8 mouse cellular contexts compared by ENCODE assay signal in the genomic region with DNA sequence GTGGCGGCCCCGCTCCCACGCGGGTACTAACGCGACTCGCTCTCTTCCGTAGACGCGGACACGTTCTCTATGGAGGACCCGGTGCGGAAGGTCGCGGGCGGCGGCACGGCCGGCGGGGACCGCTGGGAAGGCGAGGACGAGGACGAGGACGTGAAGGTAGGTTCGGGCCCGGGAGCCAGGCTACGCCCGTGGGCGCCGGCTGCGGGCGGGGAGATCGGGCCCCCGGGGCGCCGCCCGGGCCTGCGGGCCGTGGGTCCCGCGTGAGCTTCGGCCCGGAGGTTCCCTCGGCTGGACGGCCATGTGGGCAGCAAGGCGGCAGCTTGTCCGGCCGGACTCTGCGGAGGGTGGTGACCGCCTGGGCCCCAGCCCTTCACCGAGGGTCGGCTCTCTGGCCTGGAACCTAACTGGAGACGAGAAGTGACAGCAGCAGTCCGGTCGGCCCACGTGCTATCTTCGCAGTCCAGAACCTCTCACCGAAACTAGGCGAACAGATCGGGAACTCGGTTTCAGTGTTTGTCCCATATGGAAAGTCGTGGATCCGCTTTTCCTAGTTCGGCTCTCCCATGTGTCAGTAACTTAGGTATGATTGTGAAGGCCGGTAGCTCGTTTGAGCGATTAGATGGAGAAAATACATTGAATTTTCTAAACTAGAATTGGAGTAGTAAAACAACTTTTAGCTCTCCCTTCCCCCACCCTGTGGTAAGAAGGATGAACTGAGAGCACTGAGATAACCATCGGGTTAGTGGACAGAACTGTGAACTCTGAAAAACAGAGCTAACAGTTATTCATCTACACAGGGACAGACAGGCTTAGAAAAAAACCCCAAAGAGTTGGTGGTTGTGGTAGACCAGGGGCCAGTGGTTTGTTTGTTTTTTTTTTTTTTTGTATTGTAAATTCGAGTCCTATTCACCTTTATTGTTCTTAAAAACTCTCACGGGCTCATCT. TPM values are rescaled to one million over a fixed set of nuclear protein-coding genes. Genes with fewer than 3 reads are reported as not detected.
A peak's percentile ranks its signal among the peaks of the same experiment; 100 is the strongest.
DNase-seq lines count a peak whose midpoint lies in the region; ATAC-seq and TF ChIP-seq lines count a peak whose summit lies in the region.

No protein-coding gene starts in this region.

- H3K9me3 ChIP-seq in forebrain, embryonic 15.5 days, result no peaks in the 10 kb centered on the region
- H3K9me3 ChIP-seq in hindbrain, embryonic 14.5 days (ENCODE audit: control insufficient read depth, low read length), result no peaks in the 10 kb centered on the region
- no peaks in the 10 kb centered on the region for H3K9me3 ChIP-seq in limb, embryonic 12.5 days
- no peaks in the 10 kb centered on the region for H3K9me3 ChIP-seq in midbrain, embryonic 11.5 days (ENCODE audit: control insufficient read depth, low read length)
- H3K9me3 ChIP-seq in stomach, embryonic 15.5 days, result no peaks in the 10 kb centered on the region

- peak overlapping the region; percentile 85 for H3K9ac ChIP-seq in forebrain, embryonic 15.5 days (replicated peaks)
- H3K9ac ChIP-seq in hindbrain, embryonic 14.5 days, result peak overlapping the region; percentile 65
- H3K9ac ChIP-seq in limb, embryonic 12.5 days (replicated peaks), result peak overlapping the region; percentile 95
- H3K9ac ChIP-seq in midbrain, embryonic 11.5 days (ENCODE audit: low read length), result peak overlapping the region; percentile 91
- peak overlapping the region; percentile 77 for H3K9ac ChIP-seq in stomach, embryonic 15.5 days

- H3K4me2 ChIP-seq in forebrain, embryonic 15.5 days (replicated peaks), result peak overlapping the region; percentile 83
- H3K4me2 ChIP-seq in hindbrain, embryonic 14.5 days (replicated peaks), result peak overlapping the region; percentile 68
- H3K4me2 ChIP-seq in limb, embryonic 12.5 days, result peak overlapping the region; percentile 72
- H3K4me2 ChIP-seq in midbrain, embryonic 11.5 days, result peak overlapping the region; percentile 80
- H3K4me2 ChIP-seq in stomach, embryonic 15.5 days, result peak overlapping the region; percentile 56

- H3K4me1 ChIP-seq in kidney, adult 2 months (ENCODE audit: control insufficient read depth, insufficient read depth, low read length), result peaks cover 2% of the 10 kb centered on the region; the same call in 1 of the 2 replicates
- H3K4me1 ChIP-seq in forebrain, embryonic 15.5 days, result peaks cover 19% of the 10 kb centered on the region
- peaks cover 11% of the 10 kb centered on the region for H3K4me1 ChIP-seq in hindbrain, embryonic 14.5 days (replicated peaks; ENCODE audit: control insufficient read depth, insufficient read depth, low read length)
- H3K4me1 ChIP-seq in limb, embryonic 12.5 days (replicated peaks), result peaks cover 14% of the 10 kb centered on the region
- peaks cover 9% of the 10 kb centered on the region; the same call in 1 of the 2 replicates for H3K4me1 ChIP-seq in midbrain, embryonic 11.5 days (ENCODE audit: control insufficient read depth, insufficient read depth, low read length)
- no peaks in the 10 kb centered on the region for H3K4me1 ChIP-seq in stomach, embryonic 15.5 days

- WGBS in kidney, adult 2 months, result under 1% methylated on average over 71 of the region's 71 CpGs
- WGBS in forebrain, embryonic 15.5 days, result 1% methylated on average over 71 of the region's 71 CpGs
- WGBS in hindbrain, embryonic 14.5 days, result 1% methylated on average over 69 of the region's 71 CpGs
- 2% methylated on average over 66 of the region's 71 CpGs for WGBS in limb, embryonic 12.5 days
- WGBS in midbrain, embryonic 11.5 days, result 1% methylated on average over 69 of the region's 71 CpGs
- WGBS in stomach, embryonic 15.5 days, result under 1% methylated on average over 69 of the region's 71 CpGs

- no peaks in the 10 kb centered on the region for H3K27me3 ChIP-seq in kidney, adult 2 months (replicated peaks; ENCODE audit: control insufficient read depth, insufficient read depth, low read length)
- no peaks in the 10 kb centered on the region for H3K27me3 ChIP-seq in forebrain, embryonic 15.5 days
- H3K27me3 ChIP-seq in hindbrain, embryonic 14.5 days (ENCODE audit: control insufficient read depth, insufficient read depth, low read length), result no peaks in the 10 kb centered on the region
- no peaks in the 10 kb centered on the region for H3K27me3 ChIP-seq in limb, embryonic 12.5 days
- H3K27me3 ChIP-seq in midbrain, embryonic 11.5 days (ENCODE audit: control insufficient read depth, insufficient read depth, low read length), result no peaks in the 10 kb centered on the region
- H3K27me3 ChIP-seq in stomach, embryonic 15.5 days (replicated peaks), result no peaks in the 10 kb centered on the region

- H3K4me3 ChIP-seq in kidney, adult 2 months (ENCODE audit: insufficient read depth, low read depth, low read length), result peak overlapping the region; percentile 98
- peak overlapping the region; percentile 88 for H3K4me3 ChIP-seq in forebrain, embryonic 15.5 days
- H3K4me3 ChIP-seq in hindbrain, embryonic 14.5 days (replicated peaks; ENCODE audit: low read length), result peak overlapping the region; percentile 55
- H3K4me3 ChIP-seq in limb, embryonic 12.5 days (replicated peaks), result peak overlapping the region; percentile 97
- peak overlapping the region; percentile 86 for H3K4me3 ChIP-seq in midbrain, embryonic 11.5 days (ENCODE audit: low read depth, low read length)
- H3K4me3 ChIP-seq in stomach, embryonic 15.5 days (replicated peaks), result peak overlapping the region; percentile 82

- no peak for TF ChIP-seq POLR2A in kidney, adult 2 months (IDR thresholded peaks at IDR 0.05; ENCODE audit: low read depth, low read length)

- no peak for DNase-seq in kidney, adult 2 months
- DNase-seq in kidney, adult 18-20 months, result no peak
- peak; percentile 54 to 70 for DNase-seq in adrenal gland, postnatal 36 days
- peak; percentile 37 for DNase-seq in hindbrain, embryonic 14.5 days (ENCODE audit: low spot score)
- DNase-seq in midbrain, embryonic 11.5 days (ENCODE audit: low spot score, missing footprints), result peak; percentile 94

- H3K27ac ChIP-seq in kidney, adult 2 months (ENCODE audit: insufficient read depth, low read depth, low read length), result peak overlapping the region; percentile 79
- H3K27ac ChIP-seq in forebrain, embryonic 15.5 days (replicated peaks), result peak overlapping the region; percentile 87
- peak overlapping the region; percentile 79 for H3K27ac ChIP-seq in hindbrain, embryonic 14.5 days
- peak overlapping the region; percentile 87 for H3K27ac ChIP-seq in limb, embryonic 12.5 days
- peak overlapping the region; percentile 51 for H3K27ac ChIP-seq in midbrain, embryonic 11.5 days (ENCODE audit: low read depth, low read length)
- H3K27ac ChIP-seq in stomach, embryonic 15.5 days, result peak overlapping the region; percentile 93

- no peak for TF ChIP-seq CTCF in kidney, adult 2 months (conservative IDR thresholded peaks at IDR 0.05; ENCODE audit: insufficient read depth, insufficient read length, low read depth, low read length)

- no peaks in the 10 kb centered on the region; the same call in 1 of the 2 replicates for H3K36me3 ChIP-seq in kidney, adult 2 months (ENCODE audit: control insufficient read depth, insufficient read depth, low read length)
- H3K36me3 ChIP-seq in forebrain, embryonic 15.5 days, result no peaks in the 10 kb centered on the region
- peaks cover 9% of the 10 kb centered on the region for H3K36me3 ChIP-seq in hindbrain, embryonic 14.5 days (replicated peaks; ENCODE audit: control insufficient read depth, insufficient read depth)
- peaks cover 21% of the 10 kb centered on the region for H3K36me3 ChIP-seq in limb, embryonic 12.5 days
- peaks cover 2% of the 10 kb centered on the region; the same call in 1 of the 2 replicates for H3K36me3 ChIP-seq in midbrain, embryonic 11.5 days (ENCODE audit: control insufficient read depth, insufficient read depth, low read length)
- 0 out of 2 replicates have a peak, but pooled peaks cover 3% of the 10 kb centered on the region for H3K36me3 ChIP-seq in stomach, embryonic 15.5 days

- ATAC-seq in forebrain, embryonic 15.5 days (replicated peaks), result no peak; the same call in 1 of the 2 replicates
- ATAC-seq in hindbrain, embryonic 14.5 days (ENCODE audit: low FRiP score), result peak; percentile 68
- peak; percentile 54 for ATAC-seq in limb, embryonic 12.5 days (ENCODE audit: insufficient number of reproducible peaks, insufficient read depth, low FRiP score, low TSS enrichment, low read depth)
- ATAC-seq in midbrain, embryonic 11.5 days (ENCODE audit: low FRiP score), result peak; percentile 78
- ATAC-seq in stomach, embryonic 15.5 days (ENCODE audit: insufficient read depth, low FRiP score, low read depth), result peak; percentile 53

RNA-seq across cellular contexts. Expression of gene Eif3j1, which starts 0.7 kb away (rescaled TPM):
- 3.2 and 3.3 TPM in 2 replicates for polyA plus RNA-seq in kidney, adult 2 months (2012; rRNA removed)
- total RNA-seq in adrenal gland, postnatal 36 days (2021), result 10 to 100 TPM; 20.6 to 22.3 TPM
- 10.3 and 10.9 TPM in 2 replicates for polyA plus RNA-seq in forebrain, embryonic 15.5 days (2015; fragmentation: Nextera tagmentation; extraction: Ambion mirVana)
- polyA plus RNA-seq in hindbrain, embryonic 14.5 days (2014; fragmentation: Nextera tagmentation; extraction: Ambion mirVana), result 13.4 and 13.5 TPM in 2 replicates
- 12.7 and 14.7 TPM in 2 replicates for polyA plus RNA-seq in limb, embryonic 12.5 days (2016; fragmentation: Nextera tagmentation; extraction: Ambion mirVana)
- 13.2 and 14.3 TPM in 2 replicates for polyA plus RNA-seq in midbrain, embryonic 11.5 days (2014; fragmentation: Nextera tagmentation; extraction: Ambion mirVana)
- polyA plus RNA-seq in stomach, embryonic 15.5 days (2015; fragmentation: Nextera tagmentation; extraction: Ambion mirVana), result 11.4 and 12.1 TPM in 2 replicates

Comparison
In these comparisons a context has a peak if more than half of its experiments do, and no peak if none do; other contexts are left out.
1. DNase-seq: peak in adrenal gland, postnatal 36 days (2 of 2), hindbrain, embryonic 14.5 days (single experiment) and midbrain, embryonic 11.5 days (single experiment); none in kidney, adult 2 months (single experiment) and kidney, adult 18-20 months (single experiment).
2. Peak in every context shown above with its lines, with median percentiles within 50 percentile points of each other: H3K27ac ChIP-seq, H3K4me3 ChIP-seq, H3K4me2 ChIP-seq and H3K9ac ChIP-seq.